ENCODE assay signal across 8 mouse cellular contexts in genomic region chr1:133025796-133026190, GRCm38 (mm10). TPM values are rescaled to one million over a fixed set of nuclear protein-coding genes. Genes with fewer than 3 reads are reported as not detected.
A peak's percentile ranks its signal among the peaks of the same experiment; 100 is the strongest.
DNase-seq lines count a peak whose midpoint lies in the region; ATAC-seq and TF ChIP-seq lines count a peak whose summit lies in the region.
"Not testable (repeated sequence)": the region's sequence is repeated elsewhere in the genome, so short reads cannot be mapped to it uniquely, and the experiment has no call there.

No protein-coding gene starts in this region.

- peak overlapping the region; percentile 95 for H3K27ac ChIP-seq in embryonic facial prominence, embryonic 15.5 days (replicated peaks)
- H3K27ac ChIP-seq in heart, embryonic 11.5 days (ENCODE audit: low read depth, low read length): 0 out of 2 replicates have a peak overlapping the region, but pooled peaks have one; percentile 82
- H3K27ac ChIP-seq in hindbrain, embryonic 16.5 days (ENCODE audit: low read depth, low read length): peak overlapping the region; percentile 92
- not testable (repeated sequence) for H3K27ac ChIP-seq in limb, embryonic 11.5 days (replicated peaks; ENCODE audit: low read depth, low read length); neural tube, embryonic 11.5 days (ENCODE audit: low read depth, low read length)
- peak overlapping the region; percentile 91 for H3K27ac ChIP-seq in lung, embryonic 15.5 days

- DNase-seq in G1E (ENCODE audit: low spot score); limb, embryonic 11.5 days (ENCODE audit: low spot score); neural tube, embryonic 11.5 days (ENCODE audit: low spot score): not testable (repeated sequence)
- DNase-seq in yolk sac, embryonic 10.5 days (ENCODE audit: low spot score): peak; percentile 32

- H3K4me2 ChIP-seq in embryonic facial prominence, embryonic 15.5 days (replicated peaks): peak overlapping the region; percentile 63
- peak overlapping the region; percentile 49 for H3K4me2 ChIP-seq in heart, embryonic 11.5 days
- H3K4me2 ChIP-seq in hindbrain, embryonic 16.5 days (ENCODE audit: low read length): peak overlapping the region; percentile 50
- H3K4me2 ChIP-seq in limb, embryonic 11.5 days (ENCODE audit: low read depth, severe bottlenecking): peak overlapping the region; percentile 46
- H3K4me2 ChIP-seq in lung, embryonic 15.5 days: peak overlapping the region; percentile 48
- H3K4me2 ChIP-seq in neural tube, embryonic 11.5 days (ENCODE audit: low read depth): peak overlapping the region; percentile 36

- peaks cover 42% of the 10 kb centered on the region for H3K4me1 ChIP-seq in G1E (ENCODE audit: insufficient read depth, low read depth, low read length)
- not testable (repeated sequence) for H3K4me1 ChIP-seq in embryonic facial prominence, embryonic 15.5 days; heart, embryonic 11.5 days (ENCODE audit: control insufficient read depth, insufficient read depth, low read length); hindbrain, embryonic 16.5 days (ENCODE audit: control insufficient read depth, insufficient read depth, low read depth, low read length); limb, embryonic 11.5 days (ENCODE audit: control insufficient read depth, insufficient read depth, low read length); lung, embryonic 15.5 days; neural tube, embryonic 11.5 days (ENCODE audit: control insufficient read depth, insufficient read depth, low read length)

- H3K9ac ChIP-seq in embryonic facial prominence, embryonic 15.5 days; hindbrain, embryonic 16.5 days (ENCODE audit: low read depth, low read length): not testable (repeated sequence)
- H3K9ac ChIP-seq in heart, embryonic 11.5 days (ENCODE audit: low read depth, low read length): peak overlapping the region; percentile 96; the same call in 1 of the 2 replicates
- H3K9ac ChIP-seq in limb, embryonic 11.5 days (ENCODE audit: low read length): peak overlapping the region; percentile 40; the same call in 1 of the 2 replicates
- peak overlapping the region; percentile 89; the same call in 1 of the 2 replicates for H3K9ac ChIP-seq in lung, embryonic 15.5 days
- H3K9ac ChIP-seq in neural tube, embryonic 11.5 days (ENCODE audit: low read length): peak overlapping the region; percentile 96

- H3K27me3 ChIP-seq in G1E (ENCODE audit: insufficient read depth, low read length); embryonic facial prominence, embryonic 15.5 days; heart, embryonic 11.5 days (ENCODE audit: control insufficient read depth, insufficient read depth, low read length); hindbrain, embryonic 16.5 days (replicated peaks; ENCODE audit: control insufficient read depth, insufficient read depth, low read length); limb, embryonic 11.5 days (ENCODE audit: control insufficient read depth, insufficient read depth, low read length); lung, embryonic 15.5 days; neural tube, embryonic 11.5 days (ENCODE audit: control insufficient read depth, insufficient read depth, low read length): not testable (repeated sequence)

- H3K9me3 ChIP-seq in G1E (replicated peaks); embryonic facial prominence, embryonic 15.5 days (replicated peaks); heart, embryonic 11.5 days (replicated peaks; ENCODE audit: control insufficient read depth, low read length); hindbrain, embryonic 16.5 days (ENCODE audit: control insufficient read depth, low read length); limb, embryonic 11.5 days (ENCODE audit: control insufficient read depth, low read length); lung, embryonic 15.5 days; neural tube, embryonic 11.5 days (ENCODE audit: control insufficient read depth, low read length): not testable (repeated sequence)

- peaks cover 12% of the 10 kb centered on the region for H3K36me3 ChIP-seq in G1E (replicated peaks)
- H3K36me3 ChIP-seq in embryonic facial prominence, embryonic 15.5 days; heart, embryonic 11.5 days (ENCODE audit: control insufficient read depth, insufficient read depth, low read length); hindbrain, embryonic 16.5 days (ENCODE audit: control insufficient read depth, insufficient read depth, low read length); limb, embryonic 11.5 days (ENCODE audit: control insufficient read depth, insufficient read depth, low read length); lung, embryonic 15.5 days; neural tube, embryonic 11.5 days (ENCODE audit: control insufficient read depth, insufficient read depth, low read length): not testable (repeated sequence)

- H3K4me3 ChIP-seq in G1E (ENCODE audit: low read depth, low read length): peak overlapping the region; percentile 88
- H3K4me3 ChIP-seq in embryonic facial prominence, embryonic 15.5 days (replicated peaks): peak overlapping the region; percentile 92
- H3K4me3 ChIP-seq in heart, embryonic 11.5 days (ENCODE audit: low read depth, low read length): peak overlapping the region; percentile 91
- H3K4me3 ChIP-seq in hindbrain, embryonic 16.5 days (ENCODE audit: low read length): peak overlapping the region; percentile 96
- peak overlapping the region; percentile 72 for H3K4me3 ChIP-seq in limb, embryonic 11.5 days (ENCODE audit: low read depth, low read length)
- H3K4me3 ChIP-seq in lung, embryonic 15.5 days: peak overlapping the region; percentile 90
- peak overlapping the region; percentile 89 for H3K4me3 ChIP-seq in neural tube, embryonic 11.5 days (ENCODE audit: low read depth, low read length)

- 22% methylated on average over 23 of the region's 23 CpGs for WGBS in embryonic facial prominence, embryonic 15.5 days
- WGBS in heart, embryonic 11.5 days (ENCODE audit: insufficient replicate concordance): 22% methylated on average over 23 of the region's 23 CpGs
- 40% methylated on average over 17 of the region's 23 CpGs for WGBS in hindbrain, embryonic 16.5 days
- WGBS in limb, embryonic 11.5 days: 33% methylated on average over 23 of the region's 23 CpGs
- 23% methylated on average over 19 of the region's 23 CpGs for WGBS in lung, embryonic 15.5 days
- 36% methylated on average over 22 of the region's 23 CpGs for WGBS in neural tube, embryonic 11.5 days

- not testable (repeated sequence) for ATAC-seq in G1E (ENCODE audit: extremely low read depth, insufficient number of reproducible peaks, low FRiP score, poor library complexity, severe bottlenecking); embryonic facial prominence, embryonic 15.5 days (ENCODE audit: insufficient number of reproducible peaks, low FRiP score, low TSS enrichment, low read depth); heart, embryonic 11.5 days (replicated peaks; ENCODE audit: insufficient number of reproducible peaks, low FRiP score, low TSS enrichment); hindbrain, embryonic 16.5 days; limb, embryonic 11.5 days (ENCODE audit: insufficient number of reproducible peaks, low FRiP score, low TSS enrichment, low read depth); lung, embryonic 15.5 days (ENCODE audit: borderline replicate concordance, extremely low read depth, low FRiP score, low TSS enrichment); neural tube, embryonic 11.5 days (ENCODE audit: insufficient read depth, low FRiP score, low TSS enrichment)

- TF ChIP-seq CTCF in G1E (IDR thresholded peaks at IDR 0.05; ENCODE audit: low read depth, low read length): not testable (repeated sequence)

RNA-seq across cellular contexts. Expression of gene Mdm4, which starts 4.6 kb away (rescaled TPM):
- total RNA-seq in G1E (2014; fragmentation: Nextera tagmentation) (323 and 378 TPM in 2 replicates), G1E (2017) (173 and 219 TPM in 2 replicates)
- polyA plus RNA-seq in G1E (2012): 76.1 and 87.3 TPM in 2 replicates
- 33.5 and 42.3 TPM in 2 replicates for polyA plus RNA-seq in embryonic facial prominence, embryonic 15.5 days (2015; fragmentation: Nextera tagmentation; extraction: Ambion mirVana)
- 34.4 and 41.2 TPM in 2 replicates for polyA plus RNA-seq in heart, embryonic 11.5 days (2014; fragmentation: Nextera tagmentation; extraction: Ambion mirVana)
- polyA plus RNA-seq in hindbrain, embryonic 16.5 days (2015; fragmentation: Nextera tagmentation; extraction: Ambion mirVana): 30.2 and 30.3 TPM in 2 replicates
- polyA plus RNA-seq in limb, embryonic 11.5 days (2014; fragmentation: Nextera tagmentation; extraction: Ambion mirVana): 33.2 and 41.5 TPM in 2 replicates
- 33.3 and 36.7 TPM in 2 replicates for polyA plus RNA-seq in lung, embryonic 15.5 days (2015; fragmentation: Nextera tagmentation; extraction: Ambion mirVana)
- polyA plus RNA-seq in neural tube, embryonic 11.5 days (2014; fragmentation: Nextera tagmentation; extraction: Ambion mirVana): 41.0 and 41.2 TPM in 2 replicates

RNA-seq across cellular contexts. Expression of gene Pik3c2b, which starts 19.7 kb away (rescaled TPM):
- not detected in 2 replicates for total RNA-seq in G1E (2014; fragmentation: Nextera tagmentation)
- 0.12 and 0.27 TPM in 2 replicates for total RNA-seq in G1E (2017)
- not detected in 2 replicates for polyA plus RNA-seq in G1E (2012)
- polyA plus RNA-seq in embryonic facial prominence, embryonic 15.5 days (2015; fragmentation: Nextera tagmentation; extraction: Ambion mirVana): 6.2 and 8.1 TPM in 2 replicates
- 7.7 and 10.3 TPM in 2 replicates for polyA plus RNA-seq in heart, embryonic 11.5 days (2014; fragmentation: Nextera tagmentation; extraction: Ambion mirVana)
- polyA plus RNA-seq in hindbrain, embryonic 16.5 days (2015; fragmentation: Nextera tagmentation; extraction: Ambion mirVana): 10.3 and 11.4 TPM in 2 replicates
- polyA plus RNA-seq in limb, embryonic 11.5 days (2014; fragmentation: Nextera tagmentation; extraction: Ambion mirVana): 6.4 and 7.7 TPM in 2 replicates
- polyA plus RNA-seq in lung, embryonic 15.5 days (2015; fragmentation: Nextera tagmentation; extraction: Ambion mirVana): 6.0 and 6.1 TPM in 2 replicates
- 14.6 and 15.4 TPM in 2 replicates for polyA plus RNA-seq in neural tube, embryonic 11.5 days (2014; fragmentation: Nextera tagmentation; extraction: Ambion mirVana)
